Mouse (Mus musculus) forebrain, embryonic 12.5 days (tissue): ENCODE data around the gene Gch1. TPM values are rescaled to one million over a fixed set of nuclear protein-coding genes. Genes with fewer than 3 reads are reported as not detected.

Experiments used
- ATAC-seq: fragments of 200-750 bp; cut with Nextera tagmentation; 2 replicates; pipeline ENCODE4 v1.8.0; 2017; ENCODE audit warnings: moderate TSS enrichment; ENCODE audit not compliant: low FRiP score
- H3K27ac ChIP-seq: fragments of 300-500 bp; sonication (generic); 2 replicates; pipeline ENCODE4 v1.5.1; 2016; ENCODE audit warnings: mild to moderate bottlenecking
- H3K27me3 ChIP-seq: fragments of 300-500 bp; sonication (generic); 2 replicates; pipeline ENCODE4 v1.6.1; 2016; ENCODE audit warnings: mild to moderate bottlenecking
- H3K36me3 ChIP-seq: fragments of 300-500 bp; sonication (generic); replicated peaks from 2 replicates; pipeline ENCODE4 v1.6.1; 2016; ENCODE audit warnings: mild to moderate bottlenecking
- H3K4me1 ChIP-seq: fragments of 300-500 bp; sonication (generic); 2 replicates; pipeline ENCODE4 v1.6.1; 2016
- H3K4me2 ChIP-seq: fragments of 300-500 bp; sonication (generic); 2 replicates; pipeline ENCODE4 v1.6.1; 2016; ENCODE audit warnings: mild to moderate bottlenecking, moderate library complexity
- H3K4me3 ChIP-seq: fragments of 300-500 bp; sonication (generic); replicated peaks from 2 replicates; pipeline ENCODE4 v1.5.1; 2016; ENCODE audit warnings: mild to moderate bottlenecking
- H3K9ac ChIP-seq: fragments of 300-500 bp; sonication (generic); 2 replicates; pipeline ENCODE4 v1.6.1; 2016; ENCODE audit warnings: mild to moderate bottlenecking
- H3K9me3 ChIP-seq: fragments of 300-500 bp; sonication (generic); 2 replicates; pipeline ENCODE4 v1.6.1; 2016
- WGBS: fragments of 180-500 bp; shearing (Covaris S2); methylation state at CpG from one replicate; pipeline ENCODE4 v1.1.7; 2016; 5-methylcytosine and 5-hydroxymethylcytosine counted together
- polyA plus RNA-seq: library from polyadenylated mRNA; unstranded; fragments of >200 nt; fragmentation: Nextera tagmentation; extraction: Ambion mirVana; gene quantifications from 2 replicates; pipeline ENCODE4 v1.2.1, GENCODE M21; 2016

Gch1 gene
- polyA plus RNA-seq, 1 experiment from 2014 or later: 1.4 TPM

- ATAC-seq: no peak
- no peak overlapping the region for H3K27ac ChIP-seq
- WGBS: 38% methylated on average over 4 of the region's 4 CpGs
- no peaks in the 10 kb centered on the region for H3K9me3 ChIP-seq
- H3K4me2 ChIP-seq: no peak overlapping the region
- no peak overlapping the region for H3K4me3 ChIP-seq
- no peak overlapping the region for H3K9ac ChIP-seq
- no peaks in the 10 kb centered on the region for H3K4me1 ChIP-seq
- no peaks in the 10 kb centered on the region for H3K36me3 ChIP-seq
- H3K27me3 ChIP-seq: no peaks in the 10 kb centered on the region
Observed at GRCm38 (mm10) chr14:47194096-47194495, 4.9 kb upstream of the Gch1 start.

- Histone ChIP-seq H3K4me1 (peaks cover 3% of the 10 kb centered on the region), H3K36me3 (no peaks in the 10 kb centered on the region), H3K4me2 (no peak overlapping the region), H3K9me3 (no peaks in the 10 kb centered on the region), H3K27ac (no peak overlapping the region), H3K9ac (no peak overlapping the region), H3K27me3 (peaks cover 3% of the 10 kb centered on the region), H3K4me3 (no peak overlapping the region)
- ATAC-seq: no peak
- 79% methylated on average over 6 of the region's 6 CpGs for WGBS
Observed at GRCm38 (mm10) chr14:47193506-47193905, 4.3 kb upstream of the Gch1 start.

GRCm38 (mm10) chr14:47191861-47192260 is 2.6 kb upstream of the Gch1 start:
- peaks cover 8% of the 10 kb centered on the region for H3K4me1 ChIP-seq
- 67% methylated on average over 5 of the region's 5 CpGs for WGBS
- no peak overlapping the region for H3K4me3 ChIP-seq
- ATAC-seq: no peak
- no peaks in the 10 kb centered on the region for H3K9me3 ChIP-seq
- no peak overlapping the region for H3K27ac ChIP-seq
- H3K27me3 ChIP-seq: peaks cover 16% of the 10 kb centered on the region
- no peaks in the 10 kb centered on the region for H3K36me3 ChIP-seq
- no peak overlapping the region for H3K4me2 ChIP-seq
- H3K9ac ChIP-seq: no peak overlapping the region

GRCm38 (mm10) chr14:47190626-47191025 is 1.4 kb upstream of the Gch1 start:
- no peak overlapping the region for H3K9ac ChIP-seq
- no peaks in the 10 kb centered on the region for H3K9me3 ChIP-seq
- H3K4me2 ChIP-seq: no peak overlapping the region
- H3K27me3 ChIP-seq: peaks cover 16% of the 10 kb centered on the region
- H3K4me3 ChIP-seq: no peak overlapping the region
- no peak for ATAC-seq
- peaks cover 8% of the 10 kb centered on the region for H3K4me1 ChIP-seq
- H3K36me3 ChIP-seq: no peaks in the 10 kb centered on the region
- 89% methylated on average over 4 of the region's 4 CpGs for WGBS
- no peak overlapping the region for H3K27ac ChIP-seq

- no peak overlapping the region for H3K27ac ChIP-seq
- H3K36me3 ChIP-seq: no peaks in the 10 kb centered on the region
- H3K4me3 ChIP-seq: peak overlapping the region; percentile 73
- peak overlapping the region; percentile 99 for H3K4me2 ChIP-seq
- ATAC-seq: peak; percentile 45; the same call in 1 of the 2 replicates
- H3K9me3 ChIP-seq: no peaks in the 10 kb centered on the region
- H3K27me3 ChIP-seq: peaks cover 16% of the 10 kb centered on the region
- H3K4me1 ChIP-seq: peaks cover 8% of the 10 kb centered on the region
- WGBS: 12% methylated on average over 8 of the region's 8 CpGs
- H3K9ac ChIP-seq: 0 out of 2 replicates have a peak overlapping the region, but pooled peaks have one; percentile 66
Observed at GRCm38 (mm10) chr14:47189635-47189955, 382 bp upstream of the Gch1 start.

- no peak overlapping the region for H3K27ac ChIP-seq
- 2% methylated on average over 16 of the region's 16 CpGs for WGBS
- ATAC-seq: peak; percentile 42; the same call in 1 of the 2 replicates
- H3K4me2 ChIP-seq: peak overlapping the region; percentile 99
- H3K36me3 ChIP-seq: no peaks in the 10 kb centered on the region
- peak overlapping the region; percentile 73 for H3K4me3 ChIP-seq
- H3K4me1 ChIP-seq: peaks cover 8% of the 10 kb centered on the region
- peak overlapping the region; percentile 66 for H3K9ac ChIP-seq
- peaks cover 16% of the 10 kb centered on the region for H3K27me3 ChIP-seq
- no peaks in the 10 kb centered on the region for H3K9me3 ChIP-seq
Observed at GRCm38 (mm10) chr14:47188475-47188847, 752 bp downstream of the Gch1 start.

GRCm38 (mm10) chr14:47187666-47188360 is 1.4 kb downstream of the Gch1 start:
- Histone ChIP-seq H3K4me3 (no peak overlapping the region), H3K36me3 (no peaks in the 10 kb centered on the region), H3K27ac (no peak overlapping the region), H3K27me3 (peaks cover 16% of the 10 kb centered on the region), H3K4me2 (peak overlapping the region; percentile 99), H3K9ac (no peak overlapping the region), H3K4me1 (peaks cover 8% of the 10 kb centered on the region), H3K9me3 (no peaks in the 10 kb centered on the region)
- WGBS: 33% methylated on average over 12 of the region's 12 CpGs
- no peak for ATAC-seq

GRCm38 (mm10) chr14:47187261-47187660 is 2.0 kb downstream of the Gch1 start:
- ATAC-seq: no peak
- H3K9ac ChIP-seq: no peak overlapping the region

GRCm38 (mm10) chr14:47186561-47186960 is 2.7 kb downstream of the Gch1 start:
- Histone ChIP-seq H3K9ac (no peak overlapping the region), H3K27ac (no peak overlapping the region), H3K4me1 (peaks cover 8% of the 10 kb centered on the region), H3K4me2 (no peak overlapping the region), H3K9me3 (no peaks in the 10 kb centered on the region), H3K4me3 (no peak overlapping the region), H3K36me3 (no peaks in the 10 kb centered on the region), H3K27me3 (peaks cover 16% of the 10 kb centered on the region)
- 86% methylated on average over 2 of the region's 2 CpGs for WGBS
- no peak for ATAC-seq

More at GRCm38 (mm10) chr14:47187261-47187660, 2.0 kb downstream of the Gch1 start:
- WGBS: 11% methylated on average over 1 of the region's 1 CpGs
- H3K4me1 ChIP-seq: peaks cover 8% of the 10 kb centered on the region
- no peaks in the 10 kb centered on the region for H3K36me3 ChIP-seq
- no peak overlapping the region for H3K4me3 ChIP-seq
- no peak overlapping the region for H3K27ac ChIP-seq
- peaks cover 16% of the 10 kb centered on the region for H3K27me3 ChIP-seq
- no peak overlapping the region for H3K4me2 ChIP-seq
- no peaks in the 10 kb centered on the region for H3K9me3 ChIP-seq

- H3K4me2 ChIP-seq: no peak overlapping the region
- H3K27ac ChIP-seq: no peak overlapping the region
- ATAC-seq: no peak
- no peaks in the 10 kb centered on the region for H3K36me3 ChIP-seq
- 58% methylated on average over 11 of the region's 11 CpGs for WGBS
- H3K4me3 ChIP-seq: no peak overlapping the region
- no peaks in the 10 kb centered on the region for H3K9me3 ChIP-seq
- H3K27me3 ChIP-seq: no peaks in the 10 kb centered on the region
- H3K4me1 ChIP-seq: no peaks in the 10 kb centered on the region
- H3K9ac ChIP-seq: no peak overlapping the region
Observed at GRCm38 (mm10) chr14:47181497-47182290, 7.5 kb downstream of the Gch1 start.

GRCm38 (mm10) chr14:47178851-47179250 is 10.4 kb downstream of the Gch1 start:
- no peaks in the 10 kb centered on the region for H3K27me3 ChIP-seq
- no peaks in the 10 kb centered on the region for H3K9me3 ChIP-seq
- 86% methylated on average over 5 of the region's 5 CpGs for WGBS
- no peaks in the 10 kb centered on the region for H3K36me3 ChIP-seq
- no peaks in the 10 kb centered on the region for H3K4me1 ChIP-seq
- ATAC-seq: no peak
- no peak overlapping the region for H3K9ac ChIP-seq
- H3K27ac ChIP-seq: no peak overlapping the region
- no peak overlapping the region for H3K4me3 ChIP-seq
- H3K4me2 ChIP-seq: no peak overlapping the region

GRCm38 (mm10) chr14:47177846-47178414 is 11.3 kb downstream of the Gch1 start:
- H3K27me3 ChIP-seq: no peaks in the 10 kb centered on the region
- H3K4me3 ChIP-seq: no peak overlapping the region
- no peak overlapping the region for H3K9ac ChIP-seq
- WGBS: 70% methylated on average over 13 of the region's 13 CpGs
- no peak overlapping the region for H3K27ac ChIP-seq
- no peaks in the 10 kb centered on the region for H3K36me3 ChIP-seq
- no peak for ATAC-seq
- no peaks in the 10 kb centered on the region for H3K4me1 ChIP-seq
- no peak overlapping the region for H3K4me2 ChIP-seq
- no peaks in the 10 kb centered on the region for H3K9me3 ChIP-seq
